Mouse (Mus musculus) myocyte (in vitro differentiated cells): ENCODE measurements around the gene Pdzd2.

ENCODE experiments used
- CEBPB ChIP-seq: IDR thresholded peaks from 2 replicates; pipeline ENCODE4 v1.6.1; 2011; ENCODE audit warnings: mild to moderate bottlenecking, moderate library complexity; ENCODE audit not compliant: poor library complexity, insufficient read depth, severe bottlenecking
- MAX ChIP-seq: IDR thresholded peaks from one replicate; pipeline ENCODE4 v1.6.1; 2011; ENCODE audit warnings: low read depth, mild to moderate bottlenecking, control low read depth
- MYOD1 ChIP-seq, 3 experiments: IDR thresholded peaks; one replicate each; pipeline ENCODE4 v1.6.1; 2011; ENCODE audit warnings: control low read depth in 2 of 3, low read depth in 2 of 3, mild to moderate bottlenecking in 2 of 3, moderate library complexity in 1 of 3; ENCODE audit not compliant: insufficient read length in 2 of 3, control insufficient read depth in 1 of 3
- POLR2A ChIP-seq: IDR thresholded peaks from one replicate; pipeline ENCODE4 v1.6.1; 2011; ENCODE audit warnings: low read depth, mild to moderate bottlenecking, control low read depth, moderate library complexity; ENCODE audit not compliant: insufficient read length
- POLR2AphosphoS2 ChIP-seq: IDR thresholded peaks from one replicate; pipeline ENCODE4 v1.6.1; 2011; ENCODE audit warnings: low read depth, control low read depth; ENCODE audit not compliant: insufficient read length
- TCF12 ChIP-seq: IDR thresholded peaks from one replicate; pipeline ENCODE4 v1.6.1; 2011; ENCODE audit warnings: mild to moderate bottlenecking, control low read depth; ENCODE audit not compliant: poor library complexity, insufficient read depth, severe bottlenecking
- TCF3 ChIP-seq: IDR thresholded peaks from one replicate; pipeline ENCODE4 v1.6.1; 2011; ENCODE audit warnings: low read depth, control low read depth; ENCODE audit not compliant: insufficient read length
- USF1 ChIP-seq: IDR thresholded peaks from one replicate; pipeline ENCODE4 v1.6.1; 2011; ENCODE audit warnings: low read depth, mild to moderate bottlenecking, control low read depth, moderate library complexity

DNA sequence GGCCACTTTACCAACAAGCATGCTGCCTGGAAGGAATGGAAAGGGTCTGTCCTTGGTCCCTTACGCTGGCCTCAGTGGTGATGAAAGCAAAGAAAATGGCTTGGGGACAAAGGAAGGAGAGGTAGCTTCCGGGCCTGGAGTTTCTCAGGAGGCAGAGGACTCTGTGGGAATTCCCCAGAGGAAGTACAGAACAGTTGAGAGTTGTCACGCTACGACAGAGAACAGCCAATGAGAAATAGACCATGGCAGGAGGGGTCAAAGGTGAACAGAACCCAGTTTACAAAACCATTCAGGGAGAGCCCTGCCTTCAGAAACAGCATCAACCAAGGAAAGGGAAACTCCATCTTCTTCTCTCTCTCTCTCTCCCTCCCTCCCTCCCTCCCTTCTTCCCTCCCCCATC is 309.1 kb downstream of the Pdzd2 start:
- TF ChIP-seq TCF12 (no peak), POLR2AphosphoS2 (no peak), POLR2A (no peak), USF1 (no peak), MAX (no peak), CEBPB (no peak), TCF3 (no peak), MYOD1 (IDR thresholded peaks at IDR 0.05; ENCODE audit: control insufficient read depth in 1 of 3, insufficient read length in 2 of 3, low read depth in 2 of 3) (no peak)
